Mouse (Mus musculus) small intestine, adult 2 months (tissue): Measurements from ENCODE around the gene Sos2. TPM values are rescaled to one million over a fixed set of nuclear protein-coding genes. Genes with fewer than 3 reads are reported as not detected.
A peak's percentile ranks its signal among the peaks of the same experiment; 100 is the strongest.

Experiments used
- H3K27ac ChIP-seq: fragments of 200-500 bp; 2 replicates; pipeline ENCODE4 v1.5.1; 2012; ENCODE audit warnings: low read depth, low read length, control low read depth, inconsistent platforms; ENCODE audit not compliant: insufficient read depth
- H3K27me3 ChIP-seq: fragments of 200-500 bp; 2 replicates; pipeline ENCODE4 v1.6.1; 2012; ENCODE audit warnings: mild to moderate bottlenecking, moderate library complexity, low read length, inconsistent platforms; ENCODE audit not compliant: control insufficient read depth, insufficient read depth
- H3K36me3 ChIP-seq: fragments of 200-500 bp; 2 replicates; pipeline ENCODE4 v1.6.1; 2012; ENCODE audit warnings: mild to moderate bottlenecking, low read length, control low read depth, inconsistent platforms; ENCODE audit not compliant: control insufficient read depth, insufficient read depth
- H3K4me1 ChIP-seq: fragments of 200-500 bp; 2 replicates; pipeline ENCODE4 v1.6.1; 2012; ENCODE audit warnings: low read length, inconsistent platforms, mixed read lengths; ENCODE audit not compliant: control insufficient read depth, insufficient read depth, insufficient read length
- H3K4me3 ChIP-seq: fragments of 200-500 bp; 2 replicates; pipeline ENCODE4 v1.5.1; 2012; ENCODE audit warnings: low read depth, mild to moderate bottlenecking, control low read depth, inconsistent platforms, low read length, moderate library complexity
- CTCF ChIP-seq: fragments of 200-500 bp; IDR thresholded peaks from 2 replicates; pipeline ENCODE4 v1.5.1; 2012; ENCODE audit warnings: low read depth, mild to moderate bottlenecking, control low read depth, inconsistent platforms, low read length, moderate library complexity, mixed read lengths; ENCODE audit not compliant: insufficient replicate concordance, insufficient read length; ENCODE audit errors: extremely low read depth
- POLR2A ChIP-seq: fragments of 200-500 bp; IDR thresholded peaks from 2 replicates; pipeline ENCODE4 v1.6.1; 2012; ENCODE audit warnings: low read depth, mild to moderate bottlenecking, control low read depth, inconsistent platforms, low read length, moderate library complexity
- WGBS: fragments of 180-500 bp; shearing (Covaris S2); methylation state at CpG from one replicate; pipeline ENCODE4 v1.1.7; 2018; 5-methylcytosine and 5-hydroxymethylcytosine counted together
- polyA plus RNA-seq: library from polyadenylated mRNA; depleted of rRNA; stranded (reverse); fragments of >200 nt; gene quantifications from 2 replicates; pipeline ENCODE4 v1.2.3, GENCODE M21; 2012

Sos2 gene
- polyA plus RNA-seq, 1 experiment, result 12.0 TPM

DNA sequence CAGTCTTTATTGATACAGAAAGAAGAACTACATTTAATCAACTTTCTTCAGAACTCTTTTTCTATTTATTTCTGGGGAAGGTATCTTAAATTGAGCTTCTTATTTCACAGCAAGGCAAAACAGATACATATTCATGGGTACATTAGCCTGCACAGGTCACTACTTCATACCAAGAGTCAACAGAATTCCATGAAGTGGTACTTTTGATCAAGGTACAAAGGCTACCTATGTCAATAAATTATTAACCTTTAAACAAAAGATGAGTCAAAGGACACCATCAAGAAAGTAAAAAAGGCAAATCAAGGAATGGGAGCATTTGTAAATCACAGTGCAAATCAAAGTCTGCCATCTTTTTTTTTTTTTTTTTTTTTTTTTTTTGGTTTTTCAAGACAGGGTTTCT, 32.0 kb upstream of the Sos2 start:
- Histone ChIP-seq H3K36me3 (peaks cover 11% of the 10 kb centered on the region), H3K27ac (peak overlapping the region; percentile 28; the same call in 1 of the 2 replicates), H3K4me1 (no peaks in the 10 kb centered on the region; the same call in 1 of the 2 replicates), H3K27me3 (no peaks in the 10 kb centered on the region), H3K4me3 (no peak overlapping the region)
- TF ChIP-seq POLR2A (no peak), CTCF (no peak)

DNA sequence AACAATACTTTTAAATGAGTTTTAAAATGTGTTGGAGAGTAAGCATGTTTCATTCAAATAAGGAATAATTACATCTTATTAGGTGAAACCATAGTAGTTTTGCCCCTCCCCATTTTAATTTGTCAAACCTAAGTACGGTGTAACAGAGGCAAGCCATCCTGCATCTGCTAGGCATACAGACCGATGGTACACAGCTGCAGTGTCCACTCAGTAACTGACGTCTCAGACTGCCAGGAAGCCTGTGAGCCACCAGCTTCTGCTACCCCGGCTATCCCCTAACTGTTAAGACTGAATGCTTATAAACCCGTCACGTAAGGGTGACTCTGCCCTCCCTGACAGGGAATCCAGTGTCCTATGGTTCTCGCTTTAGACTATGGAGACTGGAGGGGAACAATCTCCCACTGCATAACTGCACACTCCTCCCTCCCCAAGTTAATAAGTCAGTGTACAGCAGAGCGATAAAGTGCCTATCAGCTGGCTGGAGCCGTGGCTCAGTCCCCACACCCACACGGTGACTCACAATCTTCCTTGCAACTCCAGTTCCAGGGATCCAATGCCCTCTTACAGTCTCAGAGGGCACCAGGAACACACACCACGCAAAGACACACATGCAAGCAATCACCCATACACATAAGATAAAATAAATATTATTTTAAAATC, 23.3 kb upstream of the Sos2 start:
- peaks cover 2% of the 10 kb centered on the region; the same call in 1 of the 2 replicates for H3K4me1 ChIP-seq
- H3K27ac ChIP-seq, result peak overlapping the region; percentile 56
- whole genome bisulfite sequencing, result 54% methylated on average over 11 of the region's 11 CpGs
- TF ChIP-seq POLR2A, result no peak
- TF ChIP-seq CTCF, result no peak
- H3K27me3 ChIP-seq, result no peaks in the 10 kb centered on the region
- peaks cover 16% of the 10 kb centered on the region for H3K36me3 ChIP-seq
- no peak overlapping the region for H3K4me3 ChIP-seq

DNA sequence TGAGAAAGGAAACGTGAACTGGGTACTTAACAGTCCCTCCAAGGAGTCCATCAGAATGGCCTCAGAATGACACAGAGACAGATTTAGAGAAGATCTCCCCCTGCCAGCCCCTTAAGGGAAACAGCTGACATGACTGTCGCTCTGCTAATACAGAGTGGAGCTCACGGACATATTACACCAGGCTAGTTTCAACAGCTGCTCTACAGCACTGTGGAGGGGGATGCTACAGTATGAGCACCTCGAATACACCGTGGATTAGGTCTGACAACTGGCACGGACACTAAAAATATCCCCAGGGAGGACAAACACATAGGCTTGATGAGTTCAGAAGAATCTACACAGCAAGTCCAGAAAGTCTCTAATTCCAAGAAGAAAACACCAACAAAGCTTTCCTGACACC, 16.7 kb upstream of the Sos2 start:
- H3K27ac ChIP-seq, result no peak overlapping the region
- no peak overlapping the region for H3K4me3 ChIP-seq
- no peaks in the 10 kb centered on the region for H3K4me1 ChIP-seq
- 89% methylated on average over 6 of the region's 6 CpGs for WGBS
- H3K27me3 ChIP-seq, result no peaks in the 10 kb centered on the region
- H3K36me3 ChIP-seq, result peaks cover 15% of the 10 kb centered on the region
- TF ChIP-seq CTCF (no peak), POLR2A (no peak)

DNA sequence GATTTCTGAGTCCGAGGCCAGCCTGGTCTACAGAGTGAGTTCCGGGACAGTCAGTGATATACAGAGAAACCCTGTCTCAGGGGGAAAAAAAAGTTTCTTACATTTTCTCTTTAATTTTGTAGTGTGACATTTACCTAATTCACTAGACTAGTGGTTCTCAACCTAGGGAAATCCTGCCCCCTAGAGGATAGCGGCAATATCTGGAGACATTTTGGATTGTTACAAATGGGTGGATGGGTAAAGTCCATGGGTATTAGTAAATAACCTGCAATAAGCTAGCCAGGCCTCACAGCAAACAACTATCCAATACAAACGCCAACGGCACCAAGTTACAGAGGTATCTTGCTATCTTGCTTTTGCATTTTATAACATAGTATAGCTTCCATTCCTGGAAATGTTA, 15.1 kb upstream of the Sos2 start:
- no peak overlapping the region for H3K4me3 ChIP-seq
- no peak overlapping the region for H3K27ac ChIP-seq
- H3K4me1 ChIP-seq, result no peaks in the 10 kb centered on the region
- peak; percentile 28; the same call in 1 of the 2 replicates for TF ChIP-seq CTCF
- no peak for TF ChIP-seq POLR2A
- H3K27me3 ChIP-seq, result no peaks in the 10 kb centered on the region
- 44% methylated on average over 5 of the region's 5 CpGs for WGBS
- peaks cover 13% of the 10 kb centered on the region for H3K36me3 ChIP-seq

DNA sequence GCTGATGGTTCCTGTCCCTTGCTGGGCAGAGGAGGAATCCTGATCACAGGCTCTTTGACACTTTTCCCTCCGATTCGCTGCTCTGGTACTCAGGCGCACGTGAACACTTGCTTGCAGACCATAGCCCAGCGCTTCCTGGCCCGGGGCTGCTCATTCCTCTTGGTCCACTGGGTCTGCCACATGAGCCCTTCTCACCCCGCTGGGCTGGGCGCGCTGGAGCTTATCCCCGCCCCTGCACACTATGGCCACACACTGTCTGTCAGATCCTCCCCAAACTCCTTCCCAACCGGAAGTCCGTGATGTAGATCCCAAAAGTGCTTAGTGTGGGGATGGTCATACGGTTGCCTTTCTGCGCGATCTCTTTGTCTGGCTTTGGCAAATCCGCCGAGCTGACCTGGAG, 11.8 kb upstream of the Sos2 start:
- TF ChIP-seq POLR2A, result no peak
- TF ChIP-seq CTCF, result no peak
- no peaks in the 10 kb centered on the region for H3K4me1 ChIP-seq
- 96% methylated on average over 17 of the region's 17 CpGs for WGBS
- no peak overlapping the region for H3K4me3 ChIP-seq
- H3K27ac ChIP-seq, result no peak overlapping the region
- H3K27me3 ChIP-seq, result no peaks in the 10 kb centered on the region
- H3K36me3 ChIP-seq, result peaks cover 1% of the 10 kb centered on the region

DNA sequence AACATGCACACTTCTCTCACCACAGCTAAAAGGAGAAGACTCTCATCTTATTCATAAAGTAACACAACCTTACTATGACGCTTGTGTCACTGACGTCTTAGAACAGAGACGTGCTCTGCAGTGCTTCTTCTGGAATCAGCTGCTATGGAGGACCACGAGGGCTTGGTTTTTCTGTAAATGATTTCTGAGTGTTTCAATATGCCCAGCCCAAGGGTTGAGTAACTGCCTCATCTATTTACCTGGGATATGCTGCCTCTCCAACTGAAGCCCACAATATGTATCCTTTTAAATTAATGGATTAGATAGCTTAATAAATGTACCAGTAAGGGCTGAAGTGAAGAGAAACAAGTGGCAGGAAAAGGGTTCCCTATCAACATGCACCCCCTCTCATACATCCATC, 9.1 kb upstream of the Sos2 start:
- 92% methylated on average over 4 of the region's 4 CpGs for WGBS
- no peaks in the 10 kb centered on the region for H3K27me3 ChIP-seq
- H3K27ac ChIP-seq, result no peak overlapping the region
- peaks cover 2% of the 10 kb centered on the region; the same call in 1 of the 2 replicates for H3K4me1 ChIP-seq
- TF ChIP-seq CTCF, result no peak
- no peak for TF ChIP-seq POLR2A
- no peaks in the 10 kb centered on the region; the same call in 1 of the 2 replicates for H3K36me3 ChIP-seq
- H3K4me3 ChIP-seq, result no peak overlapping the region

DNA sequence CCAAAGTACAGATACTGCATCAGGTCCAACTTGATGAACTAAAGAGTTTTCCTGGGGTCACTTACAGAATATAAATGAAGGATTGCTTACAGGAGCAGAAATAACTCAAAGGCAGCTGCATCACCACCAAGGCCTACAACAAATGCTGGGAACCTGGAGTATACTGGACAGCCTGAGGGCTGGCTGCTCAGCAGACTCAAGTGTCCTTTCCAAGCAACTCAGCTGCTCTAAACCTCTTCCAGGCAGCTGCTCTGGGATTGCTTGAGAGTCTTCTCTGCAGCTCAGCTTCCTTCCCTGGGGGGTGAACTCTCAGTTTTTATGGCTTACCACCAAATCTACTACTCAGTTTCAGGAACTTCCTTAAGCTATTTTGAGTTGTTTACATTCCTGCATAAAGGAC, 7.4 kb upstream of the Sos2 start:
- Histone ChIP-seq H3K4me3 (no peak overlapping the region), H3K4me1 (peaks cover 2% of the 10 kb centered on the region; the same call in 1 of the 2 replicates), H3K36me3 (no peaks in the 10 kb centered on the region; the same call in 1 of the 2 replicates), H3K27me3 (no peaks in the 10 kb centered on the region), H3K27ac (no peak overlapping the region)
- TF ChIP-seq CTCF (no peak), POLR2A (no peak)

DNA sequence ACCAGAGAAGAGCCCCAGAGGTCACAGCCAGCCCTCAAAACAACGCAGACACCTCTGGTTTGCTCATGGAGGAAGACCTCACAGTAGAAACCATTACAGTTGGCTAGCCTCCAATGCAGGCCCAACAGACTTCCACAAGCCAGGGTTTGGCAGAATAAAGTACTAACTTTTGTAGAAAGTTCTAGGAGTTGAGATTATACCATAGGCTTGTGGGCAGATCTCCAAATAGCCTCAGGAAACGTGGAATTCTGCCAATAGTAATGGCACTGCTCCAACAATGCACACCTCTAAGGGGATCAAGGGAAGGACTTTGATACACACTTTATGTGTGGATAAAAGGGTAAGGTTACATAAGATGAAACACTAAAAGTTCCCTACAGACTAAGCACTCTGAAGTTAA, 6.7 kb upstream of the Sos2 start:
- 17% methylated on average over 2 of the region's 2 CpGs for WGBS
- Histone ChIP-seq H3K27me3 (no peaks in the 10 kb centered on the region), H3K36me3 (no peaks in the 10 kb centered on the region; the same call in 1 of the 2 replicates), H3K4me1 (peaks cover 2% of the 10 kb centered on the region; the same call in 1 of the 2 replicates), H3K4me3 (no peak overlapping the region), H3K27ac (peak overlapping the region; percentile 43; the same call in 1 of the 2 replicates)
- no peak for TF ChIP-seq POLR2A
